Mouse (Mus musculus) heart, postnatal 0 days (tissue): Measurements from ENCODE around the gene Hpd. TPM values are rescaled to one million over a fixed set of nuclear protein-coding genes. Genes with fewer than 3 reads are reported as not detected.
A peak's percentile ranks its signal among the peaks of the same experiment; 100 is the strongest.

ENCODE experiments used
- ATAC-seq: fragments of 200-750 bp; cut with Nextera tagmentation; 2 replicates; pipeline ENCODE4 v1.8.0; 2017; ENCODE audit warnings: low read depth, moderate number of reproducible peaks, moderate library complexity; ENCODE audit not compliant: insufficient read depth
- DNase-seq: peaks from one replicate; pipeline ENCODE4 v3.0.0-alpha.2; 2016; ENCODE audit warnings: low spot score
- H3K27ac ChIP-seq: fragments of 300-500 bp; sonication (generic); 2 replicates; pipeline ENCODE4 v1.5.1; 2014; ENCODE audit warnings: low read depth, mild to moderate bottlenecking
- H3K27me3 ChIP-seq: fragments of 300-500 bp; sonication (generic); 2 replicates; pipeline ENCODE4 v1.6.1; 2014; ENCODE audit warnings: low read length, mixed read lengths; ENCODE audit not compliant: control insufficient read depth, insufficient read depth
- H3K36me3 ChIP-seq: fragments of 300-500 bp; sonication (generic); replicated peaks from 2 replicates; pipeline ENCODE4 v1.6.1; 2014; ENCODE audit warnings: low read length, mixed read lengths; ENCODE audit not compliant: control insufficient read depth, insufficient read depth
- H3K4me1 ChIP-seq: fragments of 300-500 bp; sonication (generic); 2 replicates; pipeline ENCODE4 v1.6.1; 2014; ENCODE audit warnings: antibody characterized with exemption; ENCODE audit not compliant: control insufficient read depth, insufficient read depth
- H3K4me2 ChIP-seq: fragments of 300-500 bp; sonication (generic); 2 replicates; pipeline ENCODE4 v1.6.1; 2014; ENCODE audit warnings: low read depth, mild to moderate bottlenecking, low read length, moderate library complexity
- H3K4me3 ChIP-seq: fragments of 300-500 bp; sonication (generic); 2 replicates; pipeline ENCODE4 v1.5.1; 2014; ENCODE audit warnings: low read depth, low read length
- H3K9ac ChIP-seq: fragments of 300-500 bp; sonication (generic); replicated peaks from 2 replicates; pipeline ENCODE4 v1.6.1; 2014; ENCODE audit warnings: low read depth, low read length, mixed read lengths
- H3K9me3 ChIP-seq: fragments of 300-500 bp; sonication (generic); replicated peaks from 2 replicates; pipeline ENCODE4 v1.6.1; 2016; ENCODE audit warnings: low read length; ENCODE audit not compliant: control insufficient read depth
- CTCF ChIP-seq: IDR thresholded peaks from 2 replicates; pipeline ENCODE4 v1.5.1; 2016; ENCODE audit warnings: antibody characterized with exemption, control low read depth, low read depth
- EP300 ChIP-seq: IDR thresholded peaks from 2 replicates; pipeline ENCODE4 v1.6.1; 2016; ENCODE audit warnings: antibody characterized with exemption, low read depth
- WGBS: fragments of 180-500 bp; shearing (Covaris S2); extraction: QIAGEN DNeasy Blood & Tissue Kit; methylation state at CpG from one replicate; pipeline ENCODE4 v1.1.7; 2014; 5-methylcytosine and 5-hydroxymethylcytosine counted together
- polyA plus RNA-seq: library from polyadenylated mRNA; unstranded; fragments of >200 nt; fragmentation: Nextera tagmentation; extraction: Ambion mirVana; gene quantifications from 2 replicates; pipeline ENCODE4 v1.2.1, GENCODE M21; 2015
- total RNA-seq: library from RNA; depleted of rRNA; stranded (reverse); fragments of >200 nt; gene quantifications from 2 replicates; pipeline ENCODE4 v1.2.3, GENCODE M21; 2014; ENCODE audit warnings: low replicate concordance

The Hpd gene
- total and polyA plus RNA-seq, 2 experiments from 2014 or later: 0.92 TPM; not detected in 1

DNA sequence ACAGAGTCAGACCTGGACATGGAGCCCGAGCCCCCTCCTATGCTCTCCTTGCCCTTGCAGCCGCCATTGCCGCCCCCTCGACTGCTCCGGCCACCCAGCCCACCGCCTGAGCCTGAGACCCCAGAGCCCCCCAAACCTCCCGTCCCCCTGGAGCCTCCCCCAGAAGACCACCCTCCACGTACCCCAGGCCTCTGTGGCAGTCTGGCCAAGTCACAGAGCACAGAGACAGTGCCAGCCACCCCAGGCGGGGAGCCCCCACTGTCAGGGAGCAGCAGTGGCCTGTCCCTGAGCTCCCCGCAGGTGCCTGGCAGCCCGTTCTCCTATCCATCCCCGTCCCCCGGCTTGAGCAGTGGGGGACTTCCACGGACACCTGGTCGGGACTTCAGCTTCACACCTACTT lies 22.7 kb downstream of the Hpd start:
- TF ChIP-seq CTCF: no peak
- TF ChIP-seq EP300: no peak
- Histone ChIP-seq H3K4me3 (no peak overlapping the region), H3K27me3 (no peaks in the 10 kb centered on the region), H3K4me2 (no peak overlapping the region), H3K27ac (no peak overlapping the region), H3K36me3 (peaks cover 87% of the 10 kb centered on the region), H3K4me1 (no peaks in the 10 kb centered on the region), H3K9me3 (no peaks in the 10 kb centered on the region), H3K9ac (no peak overlapping the region)
- ATAC-seq: no peak
- no peak for DNase-seq
- 91% methylated on average over 15 of the region's 15 CpGs for WGBS

DNA sequence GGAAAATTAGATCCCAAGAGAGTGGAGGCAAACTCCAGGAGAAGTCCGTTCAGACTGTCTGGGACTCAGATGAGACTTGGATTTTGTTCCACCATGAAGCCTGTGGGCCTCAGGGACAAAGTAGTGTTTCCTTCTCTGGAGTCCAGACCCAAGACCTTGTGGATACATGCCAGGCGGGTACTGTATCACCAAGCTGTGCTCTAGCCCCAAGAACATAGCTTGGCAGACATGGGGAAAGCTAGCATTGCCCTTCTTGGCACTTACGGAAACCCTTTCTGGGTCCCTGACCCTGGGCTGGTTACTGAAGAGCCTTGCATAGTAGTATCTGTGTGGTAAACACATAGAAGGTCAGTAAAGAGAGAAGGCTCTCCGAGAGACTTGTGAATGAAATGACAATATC lies 23.1 kb downstream of the Hpd start:
- DNase-seq: no peak
- no peak for ATAC-seq
- Histone ChIP-seq H3K27me3 (no peaks in the 10 kb centered on the region), H3K4me2 (no peak overlapping the region), H3K36me3 (peaks cover 88% of the 10 kb centered on the region), H3K9ac (no peak overlapping the region), H3K9me3 (no peaks in the 10 kb centered on the region), H3K27ac (no peak overlapping the region), H3K4me1 (no peaks in the 10 kb centered on the region), H3K4me3 (no peak overlapping the region)
- WGBS: 89% methylated on average over 4 of the region's 4 CpGs
- TF ChIP-seq CTCF (no peak), EP300 (no peak)

DNA sequence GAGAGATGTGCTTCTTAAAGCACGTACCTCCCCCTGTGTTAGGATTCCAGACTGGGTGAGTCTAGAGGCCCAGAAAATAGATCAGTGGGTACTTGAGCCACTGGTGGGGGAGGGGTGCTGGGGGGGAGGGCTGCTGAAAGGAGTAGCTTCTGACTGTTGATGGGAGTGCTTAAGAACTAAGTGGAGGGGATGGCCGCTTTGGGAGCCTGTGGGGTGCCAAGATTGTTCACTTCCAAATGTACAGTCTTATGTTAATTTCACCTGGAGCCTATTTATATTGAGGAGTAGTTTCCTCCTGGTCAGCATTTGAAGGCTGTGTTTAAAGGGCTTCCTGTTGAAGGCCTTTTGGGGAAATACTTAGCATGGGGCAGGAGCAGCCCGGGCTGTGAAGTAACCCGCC lies 24.6 kb downstream of the Hpd start:
- Histone ChIP-seq H3K9ac (no peak overlapping the region), H3K4me2 (no peak overlapping the region), H3K27ac (no peak overlapping the region), H3K4me3 (no peak overlapping the region), H3K9me3 (no peaks in the 10 kb centered on the region), H3K27me3 (no peaks in the 10 kb centered on the region), H3K36me3 (peaks cover 87% of the 10 kb centered on the region), H3K4me1 (no peaks in the 10 kb centered on the region)
- TF ChIP-seq EP300 (no peak), CTCF (no peak)
- DNase-seq (no peak), ATAC-seq (no peak)
- 67% methylated on average over 4 of the region's 4 CpGs for WGBS

- peaks cover 88% of the 10 kb centered on the region for H3K36me3 ChIP-seq
- H3K27me3 ChIP-seq: no peaks in the 10 kb centered on the region
- H3K9me3 ChIP-seq: no peaks in the 10 kb centered on the region
- no peak overlapping the region for H3K4me2 ChIP-seq
- no peak for DNase-seq
- H3K27ac ChIP-seq: no peak overlapping the region
- TF ChIP-seq EP300: no peak
- TF ChIP-seq CTCF: peak; percentile 35
- no peak overlapping the region for H3K9ac ChIP-seq
- no peak for ATAC-seq
- WGBS: 88% methylated on average over 12 of the region's 12 CpGs
- no peaks in the 10 kb centered on the region for H3K4me1 ChIP-seq
- no peak overlapping the region for H3K4me3 ChIP-seq
These were observed 25.8 kb downstream of the Hpd start for GRCm38 (mm10) chr5:123156763-123157162.

DNA sequence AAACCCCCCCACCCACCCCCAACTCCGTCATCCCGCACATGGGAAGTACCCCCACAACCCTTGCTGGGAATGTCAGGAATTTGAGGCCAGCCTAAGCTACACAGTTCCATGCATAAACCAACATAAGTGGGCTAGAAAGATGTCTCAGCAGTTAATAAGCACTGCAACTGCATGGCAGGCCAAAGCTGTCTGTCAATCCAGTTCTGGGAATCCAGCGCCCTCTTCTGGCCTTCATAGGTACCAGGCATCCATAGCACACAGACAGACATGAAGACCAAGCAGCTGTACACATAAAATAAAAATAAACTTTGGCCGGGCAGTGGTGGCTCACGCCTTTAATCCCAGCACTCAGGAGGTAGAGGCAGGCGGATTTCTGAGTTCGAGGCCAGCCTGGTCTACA lies 27.1 kb downstream of the Hpd start:
- H3K9ac ChIP-seq: no peak overlapping the region
- H3K27ac ChIP-seq: no peak overlapping the region
- no peak overlapping the region for H3K4me2 ChIP-seq
- no peaks in the 10 kb centered on the region for H3K27me3 ChIP-seq
- 50% methylated on average over 7 of the region's 7 CpGs for WGBS
- H3K4me3 ChIP-seq: no peak overlapping the region
- TF ChIP-seq EP300 (no peak), CTCF (peak; percentile 84)
- peaks cover 4% of the 10 kb centered on the region; the same call in 1 of the 2 replicates for H3K4me1 ChIP-seq
- no peaks in the 10 kb centered on the region for H3K9me3 ChIP-seq
- DNase-seq: peak; percentile 76
- ATAC-seq: peak; percentile 51; the same call in 1 of the 2 replicates
- H3K36me3 ChIP-seq: peaks cover 77% of the 10 kb centered on the region

GRCm38 (mm10) chr5:123152901-123153300 lies 29.6 kb downstream of the Hpd start:
- Histone ChIP-seq H3K9ac (no peak overlapping the region), H3K4me2 (no peak overlapping the region), H3K4me1 (peaks cover 22% of the 10 kb centered on the region), H3K36me3 (peaks cover 65% of the 10 kb centered on the region), H3K27me3 (no peaks in the 10 kb centered on the region), H3K4me3 (no peak overlapping the region), H3K9me3 (no peaks in the 10 kb centered on the region), H3K27ac (no peak overlapping the region)
- WGBS: 83% methylated on average over 1 of the region's 1 CpGs
- DNase-seq (no peak), ATAC-seq (no peak)
- TF ChIP-seq CTCF: no peak
- TF ChIP-seq EP300: no peak
